Mouse (Mus musculus) cortical plate, adult 2 months (tissue): Measurements from ENCODE around the gene Atl2. TPM values are rescaled to one million over a fixed set of nuclear protein-coding genes. Genes with fewer than 3 reads are reported as not detected.

Source experiments
- H3K27ac ChIP-seq: fragments of 200-500 bp; 2 replicates; pipeline ENCODE4 v1.5.1; 2012; ENCODE audit warnings: low read length, control low read depth, inconsistent platforms; ENCODE audit not compliant: insufficient read depth
- H3K4me1 ChIP-seq: fragments of 200-500 bp; 2 replicates; pipeline ENCODE4 v1.6.1; 2011; ENCODE audit warnings: low read length; ENCODE audit not compliant: control insufficient read depth, insufficient read depth
- H3K4me3 ChIP-seq: fragments of 200-500 bp; 2 replicates; pipeline ENCODE4 v1.5.1; 2011; ENCODE audit warnings: mild to moderate bottlenecking, low read length, control low read depth; ENCODE audit not compliant: insufficient read depth
- CTCF ChIP-seq: fragments of 200-500 bp; IDR thresholded peaks from 2 replicates; pipeline ENCODE4 v1.5.1; 2011; ENCODE audit warnings: mild to moderate bottlenecking, control low read depth, low read length; ENCODE audit not compliant: insufficient read depth; ENCODE audit errors: extremely low read depth
- POLR2A ChIP-seq: fragments of 200-500 bp; IDR thresholded peaks from 2 replicates; pipeline ENCODE4 v1.6.1; 2011; ENCODE audit warnings: mild to moderate bottlenecking, low read length, control low read depth; ENCODE audit not compliant: insufficient read depth; ENCODE audit errors: extremely low read depth
- polyA plus RNA-seq: library from polyadenylated mRNA; depleted of rRNA; stranded (reverse); fragments of >200 nt; gene quantifications from 2 replicates; pipeline ENCODE4 v1.2.3, GENCODE M21; 2012; rRNA removed

The Atl2 gene
- polyA plus RNA-seq, 1 experiment = 43.1 TPM

GRCm38 (mm10) chr17:79802056-79802455 lies 93.9 kb downstream of the Atl2 start:
- no peak overlapping the region for H3K27ac ChIP-seq
- no peak overlapping the region for H3K4me3 ChIP-seq
- H3K4me1 ChIP-seq = no peaks in the 10 kb centered on the region
- TF ChIP-seq POLR2A (no peak), CTCF (no peak)

- TF ChIP-seq POLR2A (no peak), CTCF (no peak)
- Histone ChIP-seq H3K27ac (no peak overlapping the region), H3K4me1 (no peaks in the 10 kb centered on the region), H3K4me3 (no peak overlapping the region)
These were observed 97.1 kb downstream of the Atl2 start for GRCm38 (mm10) chr17:79798831-79799230.

Other genes with a start within 250 kb of the Atl2 start
- gene Cyp1b1, start 181.1 kb downstream of the Atl2 start, polyA plus RNA-seq = 1.5 and 2.0 TPM in 2 replicates
- gene Hnrnpll, start 166.2 kb upstream of the Atl2 start, polyA plus RNA-seq = 48.1 and 48.2 TPM in 2 replicates
- gene Galm, start 231.3 kb upstream of the Atl2 start, polyA plus RNA-seq = 2.2 and 2.4 TPM in 2 replicates